Mouse (Mus musculus) gastrocnemius, postnatal 4 days (tissue): ENCODE results near the gene Jph3. TPM values are rescaled to one million over a fixed set of nuclear protein-coding genes. Genes with fewer than 3 reads are reported as not detected.

Source experiments
- DNase-seq, 2 experiments: peaks; one replicate each; pipeline ENCODE4 v3.0.0; 2021 to 2022; ENCODE audit warnings: low spot score in 2 of 2, mixed read lengths in 2 of 2
- long read RNA-seq, 2 experiments: library from polyadenylated mRNA; stranded (forward); transcript quantifications; one replicate each; pipeline ENCODE4 v2.0.0; 2021
- total RNA-seq, 2 experiments: library from RNA; stranded (reverse); gene quantifications; 2 replicates each; pipeline ENCODE4 v1.2.3; 2021

Jph3 gene
- under 1 TPM; 0.12 to 0.16 TPM for total RNA-seq
- long read RNA-seq, experiment 1, result 0 reads
- long read RNA-seq, experiment 2, result 0 reads

- no peak for DNase-seq
Observed at GRCm38 (mm10) chr8:121729323-121729722, at the start of gene Jph3. Jph3 (plus strand) TSS chr8:121729623.

GRCm38 (mm10) chr8:121680896-121681295 lies 48.5 kb upstream of the Jph3 start:
- DNase-seq, result no peak

- DNase-seq, result no peak
Observed at GRCm38 (mm10) chr8:121681457-121681856, 48.0 kb upstream of the Jph3 start.

- DNase-seq, result no peak
Observed at GRCm38 (mm10) chr8:121683083-121683832, 46.2 kb upstream of the Jph3 start.

- peak in 1 of 2 experiments; percentile 60 for DNase-seq
Observed at GRCm38 (mm10) chr8:121685419-121685818, 44.0 kb upstream of the Jph3 start.

GRCm38 (mm10) chr8:121687455-121688161 lies 41.8 kb upstream of the Jph3 start:
- no peak for DNase-seq

GRCm38 (mm10) chr8:121688496-121688895 lies 40.9 kb upstream of the Jph3 start:
- no peak for DNase-seq

- no peak for DNase-seq
Observed at GRCm38 (mm10) chr8:121694453-121694852, 35.0 kb upstream of the Jph3 start.

- peak in 1 of 2 experiments; percentile 31 for DNase-seq
Observed at GRCm38 (mm10) chr8:121695585-121696184, 33.7 kb upstream of the Jph3 start.

GRCm38 (mm10) chr8:121697735-121698614 lies 31.4 kb upstream of the Jph3 start:
- DNase-seq, result no peak

- DNase-seq, result no peak
Observed at GRCm38 (mm10) chr8:121698615-121699101, 30.8 kb upstream of the Jph3 start.

- DNase-seq, result no peak
Observed at GRCm38 (mm10) chr8:121699936-121700335, 29.5 kb upstream of the Jph3 start.

- DNase-seq, result no peak
Observed at GRCm38 (mm10) chr8:121705174-121705573, 24.2 kb upstream of the Jph3 start.

GRCm38 (mm10) chr8:121706956-121707355 lies 22.5 kb upstream of the Jph3 start:
- DNase-seq, result no peak

GRCm38 (mm10) chr8:121708406-121708805 lies 21.0 kb upstream of the Jph3 start:
- no peak for DNase-seq

GRCm38 (mm10) chr8:121717502-121717901 lies 11.9 kb upstream of the Jph3 start:
- DNase-seq, result no peak

GRCm38 (mm10) chr8:121717982-121718425 lies 11.4 kb upstream of the Jph3 start:
- peak; percentile 63 to 79 for DNase-seq

- DNase-seq, result no peak
Observed at GRCm38 (mm10) chr8:121718925-121719324, 10.5 kb upstream of the Jph3 start.

- DNase-seq, result no peak
Observed at GRCm38 (mm10) chr8:121721072-121721471, 8.4 kb upstream of the Jph3 start.

- no peak for DNase-seq
Observed at GRCm38 (mm10) chr8:121723846-121724245, 5.6 kb upstream of the Jph3 start.

GRCm38 (mm10) chr8:121727164-121727563 lies 2.3 kb upstream of the Jph3 start:
- DNase-seq, result no peak
